Mouse (Mus musculus): ENCODE measurements around the gene Nsmce3. TPM values are rescaled to one million over a fixed set of nuclear protein-coding genes. Genes with fewer than 3 reads are reported as not detected.

The Nsmce3 gene
- polyA plus RNA-seq (2015; fragmentation: Nextera tagmentation; extraction: Ambion mirVana) = 9.7 and 10.4 TPM in 2 replicates

- under 1% methylated on average over 57 of the region's 57 CpGs for WGBS
- Histone ChIP-seq H3K4me2 (peak within 1 kb of the TSS; percentile 80), H3K4me3 (peak within 1 kb of the TSS; percentile 92), H3K27ac (replicated peaks) (peak within 1 kb of the TSS; percentile 96), H3K36me3 (no peaks in the 10 kb centered on the region), H3K27me3 (no peaks in the 10 kb centered on the region), H3K9ac (peak within 1 kb of the TSS; percentile 94), H3K4me1 (replicated peaks) (peaks cover 39% of the 10 kb centered on the region), H3K9me3 (no peaks in the 10 kb centered on the region)
- peak; percentile 94 for ATAC-seq (ENCODE audit: low read depth)
These were observed at the start of gene Nsmce3 for GRCm38 (mm10) chr7:64872743-64873241. TSS of gene Nsmce3 (minus strand) at chr7:64872997.

GRCm38 (mm10) chr7:64921189-64921588 lies 48.4 kb upstream of the Nsmce3 start:
- Histone ChIP-seq H3K4me1 (replicated peaks) (peaks cover 14% of the 10 kb centered on the region), H3K9me3 (no peaks in the 10 kb centered on the region), H3K36me3 (no peaks in the 10 kb centered on the region), H3K4me2 (no peak overlapping the region), H3K27ac (replicated peaks) (no peak overlapping the region), H3K4me3 (no peak overlapping the region), H3K9ac (no peak overlapping the region), H3K27me3 (no peaks in the 10 kb centered on the region)
- 72% methylated on average over 13 of the region's 13 CpGs for WGBS
- 0 out of 2 replicates have a peak, but pooled peaks have one; percentile 48 for ATAC-seq (ENCODE audit: low read depth)

- Histone ChIP-seq H3K9me3 (no peaks in the 10 kb centered on the region), H3K36me3 (no peaks in the 10 kb centered on the region), H3K9ac (no peak overlapping the region), H3K4me2 (no peak overlapping the region), H3K4me3 (no peak overlapping the region), H3K27ac (replicated peaks) (0 out of 2 replicates have a peak overlapping the region, but pooled peaks have one; percentile 18), H3K27me3 (no peaks in the 10 kb centered on the region), H3K4me1 (replicated peaks) (peaks cover 15% of the 10 kb centered on the region)
- WGBS = 29% methylated on average over 5 of the region's 5 CpGs
- no peak for ATAC-seq (ENCODE audit: low read depth)
These were observed 47.9 kb upstream of the Nsmce3 start for GRCm38 (mm10) chr7:64920735-64921134.

GRCm38 (mm10) chr7:64916654-64917053 lies 43.9 kb upstream of the Nsmce3 start:
- no peak for ATAC-seq (ENCODE audit: low read depth)
- Histone ChIP-seq H3K4me2 (no peak overlapping the region), H3K36me3 (no peaks in the 10 kb centered on the region), H3K27ac (replicated peaks) (no peak overlapping the region), H3K27me3 (no peaks in the 10 kb centered on the region), H3K4me3 (no peak overlapping the region), H3K9ac (no peak overlapping the region), H3K4me1 (replicated peaks) (peaks cover 25% of the 10 kb centered on the region), H3K9me3 (no peaks in the 10 kb centered on the region)
- WGBS = 56% methylated on average over 7 of the region's 7 CpGs

GRCm38 (mm10) chr7:64915121-64915520 lies 42.3 kb upstream of the Nsmce3 start:
- Histone ChIP-seq H3K9ac (no peak overlapping the region; the same call in 1 of the 2 replicates), H3K4me3 (no peak overlapping the region), H3K27me3 (no peaks in the 10 kb centered on the region), H3K36me3 (no peaks in the 10 kb centered on the region), H3K4me1 (replicated peaks) (peaks cover 15% of the 10 kb centered on the region; the same call in 1 of the 2 replicates), H3K4me2 (no peak overlapping the region), H3K27ac (replicated peaks) (peak overlapping the region; percentile 59), H3K9me3 (no peaks in the 10 kb centered on the region)
- 59% methylated on average over 2 of the region's 2 CpGs for WGBS
- ATAC-seq (ENCODE audit: low read depth) = peak; percentile 25; the same call in 1 of the 2 replicates

- 79% methylated on average over 2 of the region's 2 CpGs for WGBS
These were observed 39.1 kb upstream of the Nsmce3 start for GRCm38 (mm10) chr7:64911945-64912344.

GRCm38 (mm10) chr7:64910208-64910607 lies 37.4 kb upstream of the Nsmce3 start:
- WGBS = 89% methylated on average over 2 of the region's 2 CpGs
- Histone ChIP-seq H3K9ac (no peak overlapping the region), H3K27ac (replicated peaks) (no peak overlapping the region)

More at GRCm38 (mm10) chr7:64911945-64912344, 39.1 kb upstream of the Nsmce3 start:
- Histone ChIP-seq H3K36me3 (no peaks in the 10 kb centered on the region), H3K27me3 (no peaks in the 10 kb centered on the region), H3K9ac (no peak overlapping the region), H3K4me2 (no peak overlapping the region), H3K27ac (replicated peaks) (no peak overlapping the region), H3K4me3 (no peak overlapping the region), H3K9me3 (no peaks in the 10 kb centered on the region), H3K4me1 (replicated peaks) (peaks cover 15% of the 10 kb centered on the region; the same call in 1 of the 2 replicates)
- ATAC-seq (ENCODE audit: low read depth) = no peak

GRCm38 (mm10) chr7:64906955-64907354 lies 34.2 kb upstream of the Nsmce3 start:
- no peaks in the 10 kb centered on the region for H3K36me3 ChIP-seq
- H3K9ac ChIP-seq = no peak overlapping the region
- no peak overlapping the region for H3K27ac ChIP-seq (replicated peaks)
- no peak for ATAC-seq (ENCODE audit: low read depth)
- no peak overlapping the region for H3K4me2 ChIP-seq
- no peaks in the 10 kb centered on the region for H3K4me1 ChIP-seq (replicated peaks)
- no peaks in the 10 kb centered on the region for H3K9me3 ChIP-seq
- no peaks in the 10 kb centered on the region for H3K27me3 ChIP-seq
- WGBS = 81% methylated on average over 5 of the region's 5 CpGs
- no peak overlapping the region for H3K4me3 ChIP-seq

More at GRCm38 (mm10) chr7:64910208-64910607, 37.4 kb upstream of the Nsmce3 start:
- Histone ChIP-seq H3K9me3 (no peaks in the 10 kb centered on the region), H3K27me3 (no peaks in the 10 kb centered on the region), H3K4me3 (no peak overlapping the region), H3K36me3 (no peaks in the 10 kb centered on the region), H3K4me2 (no peak overlapping the region), H3K4me1 (replicated peaks) (peaks cover 8% of the 10 kb centered on the region; the same call in 1 of the 2 replicates)
- ATAC-seq (ENCODE audit: low read depth) = no peak

- Histone ChIP-seq H3K4me2 (no peak overlapping the region), H3K4me3 (no peak overlapping the region), H3K27ac (replicated peaks) (no peak overlapping the region), H3K27me3 (no peaks in the 10 kb centered on the region), H3K9ac (no peak overlapping the region), H3K4me1 (replicated peaks) (no peaks in the 10 kb centered on the region), H3K36me3 (no peaks in the 10 kb centered on the region), H3K9me3 (no peaks in the 10 kb centered on the region)
- 89% methylated on average over 3 of the region's 3 CpGs for WGBS
- ATAC-seq (ENCODE audit: low read depth) = no peak
These were observed 32.7 kb upstream of the Nsmce3 start for GRCm38 (mm10) chr7:64905506-64905905.

- no peak overlapping the region for H3K4me3 ChIP-seq
- peaks cover 14% of the 10 kb centered on the region for H3K4me1 ChIP-seq (replicated peaks)
- H3K27ac ChIP-seq (replicated peaks) = no peak overlapping the region
- H3K9ac ChIP-seq = no peak overlapping the region
- no peaks in the 10 kb centered on the region for H3K36me3 ChIP-seq
- no peaks in the 10 kb centered on the region for H3K27me3 ChIP-seq
- H3K9me3 ChIP-seq = no peaks in the 10 kb centered on the region
- ATAC-seq (ENCODE audit: low read depth) = no peak
- 82% methylated on average over 2 of the region's 2 CpGs for WGBS
- no peak overlapping the region for H3K4me2 ChIP-seq
These were observed 27.5 kb upstream of the Nsmce3 start for GRCm38 (mm10) chr7:64900249-64900648.

GRCm38 (mm10) chr7:64896587-64896986 lies 23.8 kb upstream of the Nsmce3 start:
- Histone ChIP-seq H3K36me3 (no peaks in the 10 kb centered on the region), H3K27me3 (no peaks in the 10 kb centered on the region), H3K27ac (replicated peaks) (no peak overlapping the region), H3K4me2 (no peak overlapping the region), H3K4me1 (replicated peaks) (peaks cover 18% of the 10 kb centered on the region), H3K9me3 (no peaks in the 10 kb centered on the region), H3K9ac (no peak overlapping the region), H3K4me3 (no peak overlapping the region)
- 80% methylated on average over 6 of the region's 6 CpGs for WGBS
- no peak for ATAC-seq (ENCODE audit: low read depth)

GRCm38 (mm10) chr7:64895685-64896101 lies 22.9 kb upstream of the Nsmce3 start:
- peak; percentile 68 for ATAC-seq (ENCODE audit: low read depth)
- H3K9me3 ChIP-seq = no peaks in the 10 kb centered on the region
- no peaks in the 10 kb centered on the region for H3K36me3 ChIP-seq
- H3K4me2 ChIP-seq = no peak overlapping the region
- 52% methylated on average over 5 of the region's 5 CpGs for WGBS
- no peak overlapping the region for H3K4me3 ChIP-seq
- no peak overlapping the region for H3K9ac ChIP-seq
- peaks cover 21% of the 10 kb centered on the region for H3K4me1 ChIP-seq (replicated peaks)
- no peaks in the 10 kb centered on the region for H3K27me3 ChIP-seq
- H3K27ac ChIP-seq (replicated peaks) = peak overlapping the region; percentile 25; the same call in 1 of the 2 replicates

- H3K9me3 ChIP-seq = no peaks in the 10 kb centered on the region
- no peak overlapping the region for H3K27ac ChIP-seq (replicated peaks)
- no peak overlapping the region for H3K4me2 ChIP-seq
- WGBS = 73% methylated on average over 3 of the region's 3 CpGs
- no peak overlapping the region for H3K4me3 ChIP-seq
- no peak for ATAC-seq (ENCODE audit: low read depth)
- H3K9ac ChIP-seq = no peak overlapping the region
- H3K36me3 ChIP-seq = no peaks in the 10 kb centered on the region
- H3K27me3 ChIP-seq = no peaks in the 10 kb centered on the region
- H3K4me1 ChIP-seq (replicated peaks) = peaks cover 16% of the 10 kb centered on the region
These were observed 18.3 kb upstream of the Nsmce3 start for GRCm38 (mm10) chr7:64891139-64891538.

Data from neural tube, embryonic 13.5 days (tissue).